Mouse (Mus musculus) midbrain, embryonic 15.5 days (tissue): ENCODE measurements around the gene Larp1b. TPM values are rescaled to one million over a fixed set of nuclear protein-coding genes. Genes with fewer than 3 reads are reported as not detected.
A peak's percentile ranks its signal among the peaks of the same experiment; 100 is the strongest.
"Not testable (repeated sequence)": the region's sequence is repeated elsewhere in the genome, so short reads cannot be mapped to it uniquely, and the experiment has no call there.

ENCODE experiments used
- ATAC-seq: fragments of 200-750 bp; cut with Nextera tagmentation; replicated peaks from 2 replicates; pipeline ENCODE4 v1.8.0; 2017; ENCODE audit warnings: moderate TSS enrichment
- H3K27ac ChIP-seq: fragments of 300-500 bp; sonication (generic); 2 replicates; pipeline ENCODE4 v1.5.1; 2015; ENCODE audit warnings: mild to moderate bottlenecking, inconsistent platforms
- H3K27me3 ChIP-seq: fragments of 300-500 bp; sonication (generic); replicated peaks from 2 replicates; pipeline ENCODE4 v1.6.1; 2015; ENCODE audit warnings: inconsistent platforms
- H3K36me3 ChIP-seq: fragments of 300-500 bp; sonication (generic); replicated peaks from 2 replicates; pipeline ENCODE4 v1.6.1; 2015; ENCODE audit warnings: inconsistent platforms
- H3K4me1 ChIP-seq: fragments of 300-500 bp; sonication (generic); 2 replicates; pipeline ENCODE4 v1.6.1; 2015; ENCODE audit warnings: inconsistent platforms
- H3K4me2 ChIP-seq: fragments of 300-500 bp; sonication (generic); 2 replicates; pipeline ENCODE4 v1.6.1; 2015; ENCODE audit warnings: inconsistent platforms, mild to moderate bottlenecking, moderate library complexity
- H3K4me3 ChIP-seq: fragments of 300-500 bp; sonication (generic); 2 replicates; pipeline ENCODE4 v1.5.1; 2015; ENCODE audit warnings: mild to moderate bottlenecking, inconsistent platforms
- H3K9ac ChIP-seq: fragments of 300-500 bp; sonication (generic); 2 replicates; pipeline ENCODE4 v1.6.1; 2015; ENCODE audit warnings: mild to moderate bottlenecking, inconsistent platforms
- H3K9me3 ChIP-seq: fragments of 300-500 bp; sonication (generic); 2 replicates; pipeline ENCODE4 v1.6.1; 2016; ENCODE audit warnings: inconsistent platforms
- WGBS: fragments of 180-500 bp; shearing (Covaris S2); methylation state at CpG from one replicate; pipeline ENCODE4 v1.1.7; 2015; ENCODE audit warnings: mixed read lengths; 5-methylcytosine and 5-hydroxymethylcytosine counted together
- polyA plus RNA-seq: library from polyadenylated mRNA; unstranded; fragments of >200 nt; fragmentation: Nextera tagmentation; extraction: Ambion mirVana; gene quantifications from 2 replicates; pipeline ENCODE4 v1.2.1, GENCODE M21; 2015

Gene Larp1b
- 3.4 and 6.6 TPM in 2 replicates for polyA plus RNA-seq

- Histone ChIP-seq H3K4me1 (peaks cover 13% of the 10 kb centered on the region), H3K27me3 (0 out of 2 replicates have a peak, but pooled peaks cover 5% of the 10 kb centered on the region), H3K36me3 (no peaks in the 10 kb centered on the region), H3K27ac (peak within 1 kb of the TSS; percentile 79), H3K9me3 (no peaks in the 10 kb centered on the region), H3K4me3 (peak within 1 kb of the TSS; percentile 84), H3K9ac (peak within 1 kb of the TSS; percentile 71), H3K4me2 (peak within 1 kb of the TSS; percentile 96)
- WGBS, result under 1% methylated on average over 63 of the region's 66 CpGs
- peak; percentile 96 for ATAC-seq
Observed at GRCm38 (mm10) chr3:40949170-40949902, at the start of gene Larp1b. Gene Larp1b (plus strand): TSS chr3:40949828.

- H3K9me3 ChIP-seq, H3K36me3 ChIP-seq, H3K4me2 ChIP-seq, ATAC-seq, H3K27me3 ChIP-seq, H3K4me3 ChIP-seq, H3K4me1 ChIP-seq, H3K27ac ChIP-seq, H3K9ac ChIP-seq: not testable (repeated sequence)
- WGBS, result 92% methylated on average over 8 of the region's 10 CpGs
Observed at GRCm38 (mm10) chr3:40902443-40902842, 47.2 kb upstream of the Larp1b start, which contains the start of gene 1700034I23Rik. Gene 1700034I23Rik (minus strand): TSS chr3:40902543.

GRCm38 (mm10) chr3:40938189-40938588 lies 11.4 kb upstream of the Larp1b start:
- H3K36me3 ChIP-seq, result peaks cover 9% of the 10 kb centered on the region
- H3K4me3 ChIP-seq, result no peak overlapping the region
- WGBS, result 91% methylated on average over 5 of the region's 5 CpGs
- no peak overlapping the region for H3K9ac ChIP-seq
- no peak overlapping the region for H3K4me2 ChIP-seq
- no peaks in the 10 kb centered on the region for H3K4me1 ChIP-seq
- no peak for ATAC-seq
- H3K9me3 ChIP-seq, result no peaks in the 10 kb centered on the region
- no peak overlapping the region for H3K27ac ChIP-seq
- no peaks in the 10 kb centered on the region for H3K27me3 ChIP-seq

- ATAC-seq, result no peak
- Histone ChIP-seq H3K9me3 (no peaks in the 10 kb centered on the region), H3K27me3 (no peaks in the 10 kb centered on the region)
Observed at GRCm38 (mm10) chr3:40938592-40938991, 11.0 kb upstream of the Larp1b start.

DNA sequence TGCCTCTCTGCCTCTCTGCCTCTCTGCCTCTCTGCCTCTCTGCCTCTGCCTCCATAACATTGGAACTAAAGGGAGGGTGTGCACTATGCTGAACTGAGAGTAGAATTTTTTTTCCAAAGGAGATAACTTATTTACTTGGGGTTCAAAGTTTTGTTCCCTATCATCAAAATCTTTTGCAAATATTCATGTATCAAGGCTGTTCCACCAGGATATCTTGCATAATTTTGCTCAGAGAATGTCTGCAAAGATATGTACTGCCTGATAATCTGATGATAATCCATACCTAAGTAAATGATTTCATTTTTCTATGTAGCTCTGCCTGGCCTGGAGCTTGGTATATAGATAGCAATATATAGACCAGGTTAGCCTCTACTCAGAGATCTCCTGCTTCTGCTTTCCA lies 10.6 kb upstream of the Larp1b start:
- Histone ChIP-seq H3K4me3 (no peak overlapping the region), H3K4me2 (no peak overlapping the region), H3K9me3 (no peaks in the 10 kb centered on the region), H3K36me3 (peaks cover under 1% of the 10 kb centered on the region; the same call in 1 of the 2 replicates), H3K27ac (no peak overlapping the region), H3K4me1 (no peaks in the 10 kb centered on the region), H3K9ac (no peak overlapping the region), H3K27me3 (no peaks in the 10 kb centered on the region)
- no peak for ATAC-seq

More at GRCm38 (mm10) chr3:40938592-40938991, 11.0 kb upstream of the Larp1b start:
- H3K4me2 ChIP-seq, result no peak overlapping the region
- no peak overlapping the region for H3K27ac ChIP-seq
- 98% methylated on average over 4 of the region's 4 CpGs for WGBS
- no peak overlapping the region for H3K4me3 ChIP-seq
- peaks cover 5% of the 10 kb centered on the region for H3K36me3 ChIP-seq
- H3K9ac ChIP-seq, result no peak overlapping the region
- H3K4me1 ChIP-seq, result no peaks in the 10 kb centered on the region

GRCm38 (mm10) chr3:40949903-40950600 lies 424 bp downstream of the Larp1b start:
- Histone ChIP-seq H3K4me1 (peaks cover 13% of the 10 kb centered on the region), H3K4me3 (peak overlapping the region; percentile 84), H3K36me3 (no peaks in the 10 kb centered on the region), H3K9ac (peak overlapping the region; percentile 71), H3K9me3 (no peaks in the 10 kb centered on the region), H3K27ac (peak overlapping the region; percentile 79), H3K4me2 (peak overlapping the region; percentile 96), H3K27me3 (0 out of 2 replicates have a peak, but pooled peaks cover 5% of the 10 kb centered on the region)
- ATAC-seq, result peak; percentile 60
- under 1% methylated on average over 93 of the region's 118 CpGs for WGBS

- Histone ChIP-seq H3K9ac (peak overlapping the region; percentile 71), H3K4me1 (peaks cover 13% of the 10 kb centered on the region), H3K4me3 (peak overlapping the region; percentile 84), H3K27ac (peak overlapping the region; percentile 79), H3K36me3 (no peaks in the 10 kb centered on the region), H3K9me3 (no peaks in the 10 kb centered on the region), H3K4me2 (peak overlapping the region; percentile 96), H3K27me3 (0 out of 2 replicates have a peak, but pooled peaks cover 5% of the 10 kb centered on the region)
- WGBS, result under 1% methylated on average over 43 of the region's 43 CpGs
- ATAC-seq, result peak; percentile 3; the same call in 1 of the 2 replicates
Observed at GRCm38 (mm10) chr3:40950601-40951201, 1.1 kb downstream of the Larp1b start.

DNA sequence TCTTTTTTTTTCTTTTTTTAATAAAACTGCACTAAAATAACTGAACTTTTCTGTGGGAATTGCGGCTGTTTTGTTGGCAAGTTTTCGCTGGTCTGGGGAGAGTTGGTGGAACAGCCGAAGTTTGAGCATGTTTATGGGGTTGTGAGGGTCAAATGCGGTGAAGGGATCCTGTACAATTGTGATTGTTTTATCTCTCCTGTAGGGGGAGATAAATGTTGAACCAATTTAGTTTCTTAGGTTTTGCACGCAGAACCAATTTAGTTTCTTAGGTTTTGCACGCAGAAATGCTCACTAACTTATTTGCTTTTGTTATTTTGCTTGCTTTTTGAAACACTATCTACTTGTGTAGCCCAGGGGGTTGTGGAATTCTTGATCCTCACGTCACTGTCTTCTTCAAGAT lies 1.7 kb downstream of the Larp1b start:
- H3K27ac ChIP-seq, result no peak overlapping the region
- H3K9ac ChIP-seq, result no peak overlapping the region
- H3K9me3 ChIP-seq, result no peaks in the 10 kb centered on the region
- no peaks in the 10 kb centered on the region for H3K36me3 ChIP-seq
- H3K4me2 ChIP-seq, result peak overlapping the region; percentile 96
- H3K4me3 ChIP-seq, result peak overlapping the region; percentile 84
- 0 out of 2 replicates have a peak, but pooled peaks cover 5% of the 10 kb centered on the region for H3K27me3 ChIP-seq
- H3K4me1 ChIP-seq, result peaks cover 13% of the 10 kb centered on the region
- no peak for ATAC-seq
- 9% methylated on average over 7 of the region's 7 CpGs for WGBS

GRCm38 (mm10) chr3:40952606-40953005 lies 3.0 kb downstream of the Larp1b start:
- H3K27ac ChIP-seq, result no peak overlapping the region
- H3K9me3 ChIP-seq, result no peaks in the 10 kb centered on the region
- ATAC-seq, result no peak
- 0 out of 2 replicates have a peak, but pooled peaks cover 3% of the 10 kb centered on the region for H3K27me3 ChIP-seq
- H3K4me2 ChIP-seq, result no peak overlapping the region
- H3K9ac ChIP-seq, result no peak overlapping the region
- no peak overlapping the region for H3K4me3 ChIP-seq
- no peaks in the 10 kb centered on the region for H3K36me3 ChIP-seq
- peaks cover 13% of the 10 kb centered on the region for H3K4me1 ChIP-seq

DNA sequence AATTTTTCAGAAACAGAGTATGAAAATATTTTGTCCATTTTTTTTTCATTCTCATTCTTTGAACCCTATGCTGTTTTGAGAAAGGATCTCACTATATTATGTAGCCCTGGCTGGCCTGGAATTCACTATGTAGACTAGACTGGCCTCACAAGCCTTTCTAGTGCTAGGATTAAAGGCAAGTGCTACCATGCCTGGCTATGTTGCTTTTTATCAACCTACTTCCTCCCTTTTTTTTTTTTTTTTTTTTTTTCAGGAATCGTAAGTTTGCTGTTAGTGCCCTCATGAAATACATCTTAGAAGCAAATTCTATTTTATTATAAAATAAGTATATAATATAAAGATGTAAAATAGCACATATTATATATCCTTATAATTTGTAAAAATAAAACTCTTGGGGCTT lies 5.2 kb downstream of the Larp1b start:
- no peak for ATAC-seq
- Histone ChIP-seq H3K27me3 (no peaks in the 10 kb centered on the region), H3K9ac (no peak overlapping the region), H3K9me3 (no peaks in the 10 kb centered on the region), H3K27ac (no peak overlapping the region), H3K4me2 (no peak overlapping the region), H3K4me1 (peaks cover 13% of the 10 kb centered on the region), H3K36me3 (no peaks in the 10 kb centered on the region), H3K4me3 (no peak overlapping the region)
- 90% methylated on average over 1 of the region's 1 CpGs for WGBS

DNA sequence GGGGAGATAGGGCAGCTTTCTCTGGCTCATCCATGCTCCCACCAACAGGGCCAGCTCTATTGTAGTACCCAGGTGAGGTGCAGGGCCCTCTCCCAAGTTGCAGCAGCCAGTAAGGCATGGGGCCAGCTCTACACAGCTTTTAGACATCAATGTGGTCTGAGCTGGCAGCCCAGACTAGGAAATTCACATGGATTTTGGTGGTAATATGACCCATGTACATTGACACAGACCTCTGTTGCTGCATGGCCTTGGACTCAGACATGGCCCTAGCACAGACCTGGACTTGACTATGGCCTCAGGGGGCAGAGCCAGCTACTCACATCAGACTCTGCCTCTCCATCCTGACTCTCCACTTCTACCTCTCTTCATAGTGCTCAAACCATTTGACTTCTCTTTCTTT lies 9.2 kb downstream of the Larp1b start:
- Histone ChIP-seq H3K27ac (no peak overlapping the region), H3K27me3 (no peaks in the 10 kb centered on the region), H3K9ac (no peak overlapping the region), H3K4me2 (no peak overlapping the region), H3K9me3 (no peaks in the 10 kb centered on the region), H3K4me3 (no peak overlapping the region), H3K36me3 (no peaks in the 10 kb centered on the region), H3K4me1 (no peaks in the 10 kb centered on the region)
- no peak for ATAC-seq

DNA sequence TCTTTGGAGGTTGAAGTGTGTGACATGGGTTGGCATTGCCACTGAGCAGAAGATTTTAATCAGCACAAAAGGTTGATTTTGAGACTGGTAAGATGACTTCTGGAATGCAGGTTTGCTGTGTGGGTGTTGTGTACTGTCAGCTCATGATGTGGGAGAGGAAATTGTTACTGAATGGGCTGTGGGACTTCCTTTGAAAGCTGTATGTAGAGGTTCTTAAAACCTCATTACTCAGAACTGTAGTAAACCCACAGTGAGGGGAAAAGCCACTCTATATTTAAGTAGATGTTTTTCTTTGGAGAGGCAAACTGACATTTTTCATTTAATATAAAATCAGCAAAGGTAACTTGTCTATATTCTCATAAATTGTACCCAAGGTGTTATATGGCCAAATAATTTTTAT lies 31.1 kb downstream of the Larp1b start:
- Histone ChIP-seq H3K36me3 (no peaks in the 10 kb centered on the region), H3K9me3 (no peaks in the 10 kb centered on the region), H3K4me1 (no peaks in the 10 kb centered on the region), H3K4me3 (no peak overlapping the region), H3K27me3 (no peaks in the 10 kb centered on the region), H3K4me2 (no peak overlapping the region), H3K9ac (no peak overlapping the region), H3K27ac (no peak overlapping the region)
- ATAC-seq, result no peak
